Mouse (Mus musculus) ES-E14 (cell line): ENCODE results near the gene Ankrd39. TPM values are rescaled to one million over a fixed set of nuclear protein-coding genes. Genes with fewer than 3 reads are reported as not detected.
A peak's percentile ranks its signal among the peaks of the same experiment; 100 is the strongest.

Source experiments
- DNase-seq: peaks from one replicate; pipeline ENCODE4 v3.0.0-alpha.2; 2013; ENCODE audit warnings: low read depth, low spot score
- H3K27ac ChIP-seq: 2 replicates; pipeline ENCODE4 v1.5.1; 2012; ENCODE audit warnings: low read depth, mild to moderate bottlenecking, low read length, moderate library complexity, mixed read lengths; ENCODE audit not compliant: poor library complexity, insufficient read depth, severe bottlenecking
- H3K36me3 ChIP-seq: 2 replicates; pipeline ENCODE4 v1.6.1; 2012; ENCODE audit warnings: mild to moderate bottlenecking, low read length, moderate library complexity, mixed read lengths; ENCODE audit not compliant: control insufficient read depth, poor library complexity, insufficient read depth, severe bottlenecking
- H3K4me1 ChIP-seq, 2 experiments: fragments of 150-350 bp in 1 of 2; sonication (generic) in 1 of 2; 2 replicates each; pipeline ENCODE4 v1.6.1; 2012; ENCODE audit warnings: low read length in 2 of 2, mild to moderate bottlenecking in 1 of 2, mixed read lengths in 1 of 2; ENCODE audit not compliant: control insufficient read depth in 2 of 2, insufficient read depth in 2 of 2, poor library complexity in 1 of 2
- H3K4me3 ChIP-seq, 2 experiments: fragments of 150-350 bp in 1 of 2; sonication (generic) in 1 of 2; 2 replicates each; pipeline ENCODE4 v1.5.1; 2012; ENCODE audit warnings: low read length in 2 of 2, low read depth in 1 of 2, mild to moderate bottlenecking in 1 of 2, mixed read lengths in 1 of 2; ENCODE audit not compliant: insufficient read depth in 1 of 2, poor library complexity in 1 of 2, severe bottlenecking in 1 of 2
- H3K9ac ChIP-seq: 2 replicates; pipeline ENCODE4 v1.6.1; 2012; ENCODE audit warnings: low read depth, mild to moderate bottlenecking, low read length, mixed read lengths; ENCODE audit not compliant: poor library complexity, insufficient read depth, severe bottlenecking
- H3K9me3 ChIP-seq: fragments of 150-350 bp; sonication (generic); 2 replicates; pipeline ENCODE4 v1.6.1; 2012; ENCODE audit warnings: low read depth, mild to moderate bottlenecking, low read length; ENCODE audit not compliant: control insufficient read depth, insufficient read depth
- CHD2 ChIP-seq: IDR thresholded peaks from 2 replicates; pipeline ENCODE4 v1.6.1; 2014; ENCODE audit warnings: mild to moderate bottlenecking, low read depth, low read length, inconsistent platforms
- HCFC1 ChIP-seq: IDR thresholded peaks from 2 replicates; pipeline ENCODE4 v1.6.1; 2012; ENCODE audit warnings: low read length, inconsistent platforms, borderline replicate concordance; ENCODE audit not compliant: insufficient read depth
- MAFK ChIP-seq: IDR thresholded peaks from 2 replicates; pipeline ENCODE4 v1.6.1; 2014; ENCODE audit warnings: mild to moderate bottlenecking, low read depth, low read length, inconsistent platforms; ENCODE audit not compliant: insufficient read depth
- ZC3H11A ChIP-seq: IDR thresholded peaks from 2 replicates; pipeline ENCODE4 v1.6.1; 2012; ENCODE audit warnings: low read depth, mild to moderate bottlenecking, inconsistent platforms, low read length, borderline replicate concordance
- ZNF384 ChIP-seq: IDR thresholded peaks from 2 replicates; pipeline ENCODE4 v1.6.1; 2012; ENCODE audit warnings: low read depth, low read length, inconsistent platforms
- in situ Hi-C, 2 experiments: fragments of 600-800 bp; cut with MboI; formaldehyde crosslinking; loops; one replicate each; pipeline ENCODE4 v1.15.1; 2025; ENCODE audit warnings: low sequenced_read_pairs in 2 of 2, inconsistent platforms in 1 of 2; ENCODE audit not compliant: unreplicated experiment in 2 of 2
- total RNA-seq: library from RNA; depleted of rRNA; stranded (reverse); fragments of 300-350 nt; gene quantifications from 2 replicates; pipeline ENCODE4 v1.2.3, GENCODE M21; 2012

Gene Ankrd39
- total RNA-seq, 1 experiment: 11.3 TPM

GRCm38 (mm10) chr1:36497312-36497711 is 49.9 kb downstream of the Ankrd39 start:
- no peak overlapping the region for H3K27ac ChIP-seq
- no peak overlapping the region for H3K4me3 ChIP-seq
- in situ Hi-C loops: no loop called here
- peaks cover 0 to under 1% of the 10 kb centered on the region in 2 experiments; a peak in 1 of 4 replicates for H3K4me1 ChIP-seq
- H3K36me3 ChIP-seq: no peaks in the 10 kb centered on the region; the same call in 1 of the 2 replicates
- DNase-seq: no peak
- H3K9me3 ChIP-seq: no peaks in the 10 kb centered on the region
- H3K9ac ChIP-seq: no peak overlapping the region
- TF ChIP-seq HCFC1: no peak
- TF ChIP-seq ZC3H11A: no peak
- TF ChIP-seq ZNF384: no peak
- TF ChIP-seq CHD2: no peak
- TF ChIP-seq MAFK: no peak

- Histone ChIP-seq H3K9ac (no peak overlapping the region), H3K9me3 (no peaks in the 10 kb centered on the region), H3K4me3 (no peak overlapping the region), H3K36me3 (no peaks in the 10 kb centered on the region; the same call in 1 of the 2 replicates), H3K4me1 (peaks cover 0 to 2% of the 10 kb centered on the region in 2 experiments; a peak in 1 of 4 replicates), H3K27ac (no peak overlapping the region)
- TF ChIP-seq ZNF384: no peak
- no peak for TF ChIP-seq HCFC1
- in situ Hi-C loops: no loop called here
- DNase-seq: no peak
These were observed 50.5 kb downstream of the Ankrd39 start for GRCm38 (mm10) chr1:36496719-36497118.

- TF ChIP-seq CHD2 (no peak), ZC3H11A (no peak), HCFC1 (no peak), ZNF384 (no peak), MAFK (no peak)
- H3K27ac ChIP-seq: no peak overlapping the region
- in situ Hi-C loops: no loop called here
These were observed 53.9 kb downstream of the Ankrd39 start for GRCm38 (mm10) chr1:36493299-36493698.

GRCm38 (mm10) chr1:36492416-36493139 is 54.7 kb downstream of the Ankrd39 start:
- H3K27ac ChIP-seq: no peak overlapping the region; the same call in 1 of the 2 replicates
- no peak overlapping the region for H3K4me3 ChIP-seq
- no peaks in the 10 kb centered on the region for H3K9me3 ChIP-seq
- no peak overlapping the region for H3K9ac ChIP-seq
- in situ Hi-C loops: no loop called here
- DNase-seq: no peak
- no peak for TF ChIP-seq ZNF384
- TF ChIP-seq MAFK: peak; percentile 65; the same call in 1 of the 2 replicates
- H3K36me3 ChIP-seq: no peaks in the 10 kb centered on the region
- H3K4me1 ChIP-seq: peaks cover 0 to 2% of the 10 kb centered on the region in 2 experiments; a peak in 1 of 4 replicates

More at GRCm38 (mm10) chr1:36493299-36493698, 53.9 kb downstream of the Ankrd39 start:
- H3K9me3 ChIP-seq: no peaks in the 10 kb centered on the region
- H3K4me3 ChIP-seq: no peak overlapping the region
- no peaks in the 10 kb centered on the region; the same call in 1 of the 2 replicates for H3K36me3 ChIP-seq
- no peak overlapping the region for H3K9ac ChIP-seq
- DNase-seq: no peak
- H3K4me1 ChIP-seq: peaks cover 0 to 2% of the 10 kb centered on the region in 2 experiments; a peak in 1 of 4 replicates
